Mouse (Mus musculus) G1E (cell line): ENCODE measurements around the gene Timm17a.

Experiments used
- CTCF ChIP-seq: IDR thresholded peaks from 2 replicates; pipeline ENCODE4 v1.5.1; 2012; ENCODE audit warnings: low read depth, low read length, inconsistent platforms, mixed read lengths
- GATA2 ChIP-seq: IDR thresholded peaks from 2 replicates; pipeline ENCODE4 v1.6.1; 2012; ENCODE audit warnings: low read depth, low read length, inconsistent platforms, borderline replicate concordance
- POLR2AphosphoS5 ChIP-seq: IDR thresholded peaks from 2 replicates; pipeline ENCODE4 v1.6.1; 2012; ENCODE audit warnings: low read depth, low read length, inconsistent platforms; ENCODE audit not compliant: insufficient replicate concordance
- TAL1 ChIP-seq: conservative IDR thresholded peaks from 2 replicates; pipeline ENCODE4 v1.6.1; 2012; ENCODE audit warnings: low read depth, low read length, inconsistent platforms, mixed read lengths

DNA sequence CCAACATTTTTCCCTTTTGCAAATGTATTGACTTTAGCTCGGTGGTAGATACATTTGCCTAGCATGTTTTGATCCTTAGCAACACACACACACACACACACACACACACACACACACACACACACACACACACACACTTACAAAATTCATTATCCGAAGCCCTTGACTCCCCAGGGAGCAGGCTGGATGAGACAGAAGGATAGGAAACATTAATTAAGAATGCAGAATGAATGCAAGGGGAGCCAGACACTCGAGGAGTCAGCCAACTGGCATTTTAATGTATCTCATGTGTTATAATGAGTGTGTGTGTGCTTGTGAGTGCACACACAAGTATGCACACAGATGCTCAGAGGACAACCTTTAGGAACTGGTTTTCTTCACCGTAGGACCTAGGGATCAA is 47.9 kb upstream of the Timm17a start:
- TF ChIP-seq POLR2AphosphoS5, result no peak
- TF ChIP-seq CTCF, result no peak
- TF ChIP-seq TAL1, result no peak
- no peak for TF ChIP-seq GATA2
